Mouse (Mus musculus) midbrain, postnatal 0 days (tissue): ENCODE data around the gene Nos3. TPM values are rescaled to one million over a fixed set of nuclear protein-coding genes. Genes with fewer than 3 reads are reported as not detected.

Experiments used
- ATAC-seq: fragments of 200-750 bp; cut with Nextera tagmentation; 2 replicates; pipeline ENCODE4 v1.8.0; 2017; ENCODE audit warnings: moderate number of reproducible peaks, mild to moderate bottlenecking, moderate TSS enrichment, moderate library complexity; ENCODE audit not compliant: low FRiP score
- DNase-seq: peaks from one replicate; pipeline ENCODE4 v3.0.0-alpha.2; 2015; ENCODE audit warnings: low spot score
- H3K27ac ChIP-seq: fragments of 300-500 bp; sonication (generic); 2 replicates; pipeline ENCODE4 v1.5.1; 2014; ENCODE audit warnings: low read depth, mild to moderate bottlenecking, low read length, mixed read lengths
- H3K27me3 ChIP-seq: fragments of 300-500 bp; sonication (generic); 2 replicates; pipeline ENCODE4 v1.6.1; 2014; ENCODE audit warnings: low read length, control low read depth, mixed read lengths; ENCODE audit not compliant: insufficient read depth
- H3K36me3 ChIP-seq: fragments of 300-500 bp; sonication (generic); 2 replicates; pipeline ENCODE4 v1.6.1; 2014; ENCODE audit warnings: low read length, control low read depth, mixed read lengths; ENCODE audit not compliant: insufficient read depth
- H3K4me1 ChIP-seq: fragments of 300-500 bp; sonication (generic); 2 replicates; pipeline ENCODE4 v1.6.1; 2014; ENCODE audit warnings: mild to moderate bottlenecking, control low read depth, antibody characterized with exemption, low read length, mixed read lengths; ENCODE audit not compliant: insufficient read depth
- H3K4me2 ChIP-seq: fragments of 300-500 bp; sonication (generic); 2 replicates; pipeline ENCODE4 v1.6.1; 2014; ENCODE audit warnings: low read depth, mild to moderate bottlenecking, low read length, mixed read lengths; ENCODE audit not compliant: poor library complexity, severe bottlenecking
- H3K4me3 ChIP-seq: fragments of 300-500 bp; sonication (generic); 2 replicates; pipeline ENCODE4 v1.5.1; 2014; ENCODE audit warnings: low read depth, mild to moderate bottlenecking, low read length, moderate library complexity
- H3K9ac ChIP-seq: fragments of 300-500 bp; sonication (generic); replicated peaks from 2 replicates; pipeline ENCODE4 v1.6.1; 2014; ENCODE audit warnings: mild to moderate bottlenecking, low read length, moderate library complexity, mixed read lengths; ENCODE audit not compliant: poor library complexity, severe bottlenecking
- H3K9me3 ChIP-seq: fragments of 300-500 bp; sonication (generic); 2 replicates; pipeline ENCODE4 v1.6.1; 2016; ENCODE audit warnings: low read length, control low read depth
- CTCF ChIP-seq: IDR thresholded peaks from 2 replicates; pipeline ENCODE4 v1.5.1; 2016; ENCODE audit warnings: antibody characterized with exemption, mild to moderate bottlenecking
- WGBS: fragments of 180-500 bp; shearing (Covaris S2); extraction: QIAGEN DNeasy Blood & Tissue Kit; methylation state at CpG from one replicate; pipeline ENCODE4 v1.1.7; 2014; 5-methylcytosine and 5-hydroxymethylcytosine counted together
- polyA plus RNA-seq: library from polyadenylated mRNA; unstranded; fragments of >200 nt; fragmentation: Nextera tagmentation; extraction: Ambion mirVana; gene quantifications from 2 replicates; pipeline ENCODE4 v1.2.1, GENCODE M21; 2015
- total RNA-seq: library from RNA; depleted of rRNA; stranded (reverse); fragments of >200 nt; gene quantifications from 2 replicates; pipeline ENCODE4 v1.2.3, GENCODE M21; 2014

The Nos3 gene
- total and polyA plus RNA-seq, 2 experiments from 2014 or later = 7.0 to 14.2 TPM

- Histone ChIP-seq H3K36me3 (peaks cover 33% of the 10 kb centered on the region), H3K4me2 (no peak overlapping the region), H3K4me3 (no peak overlapping the region), H3K4me1 (peaks cover 9% of the 10 kb centered on the region; the same call in 1 of the 2 replicates), H3K27me3 (no peaks in the 10 kb centered on the region), H3K9me3 (no peaks in the 10 kb centered on the region), H3K9ac (no peak overlapping the region), H3K27ac (no peak overlapping the region)
- ATAC-seq (no peak), DNase-seq (no peak)
- TF ChIP-seq CTCF = no peak
- WGBS = 92% methylated on average over 15 of the region's 15 CpGs
Observed at GRCm38 (mm10) chr5:24326166-24326841, 38.3 kb upstream of the Nos3 start.

GRCm38 (mm10) chr5:24326842-24327417, 37.7 kb upstream of the Nos3 start:
- no peak overlapping the region for H3K27ac ChIP-seq
- H3K9me3 ChIP-seq = no peaks in the 10 kb centered on the region
- ATAC-seq (no peak), DNase-seq (peak; percentile 48)
- H3K9ac ChIP-seq = no peak overlapping the region
- TF ChIP-seq CTCF = no peak
- H3K27me3 ChIP-seq = no peaks in the 10 kb centered on the region
- WGBS = 78% methylated on average over 4 of the region's 4 CpGs
- H3K4me1 ChIP-seq = peaks cover 9% of the 10 kb centered on the region; the same call in 1 of the 2 replicates
- H3K4me2 ChIP-seq = no peak overlapping the region
- H3K4me3 ChIP-seq = no peak overlapping the region
- peaks cover 39% of the 10 kb centered on the region for H3K36me3 ChIP-seq

- peak overlapping the region; percentile 43 for H3K4me2 ChIP-seq
- peak overlapping the region; percentile 29; the same call in 1 of the 2 replicates for H3K9ac ChIP-seq
- 0 out of 2 replicates have a peak overlapping the region, but pooled peaks have one; percentile 3 for H3K27ac ChIP-seq
- ATAC-seq (no peak), DNase-seq (peak; percentile 40)
- 61% methylated on average over 6 of the region's 6 CpGs for WGBS
- no peaks in the 10 kb centered on the region for H3K27me3 ChIP-seq
- H3K36me3 ChIP-seq = peaks cover 52% of the 10 kb centered on the region
- no peaks in the 10 kb centered on the region for H3K9me3 ChIP-seq
- TF ChIP-seq CTCF = no peak
- H3K4me3 ChIP-seq = no peak overlapping the region
- H3K4me1 ChIP-seq = peaks cover 9% of the 10 kb centered on the region; the same call in 1 of the 2 replicates
Observed at GRCm38 (mm10) chr5:24328813-24329211, 35.8 kb upstream of the Nos3 start.

- peak; percentile 80 for ATAC-seq
- no peaks in the 10 kb centered on the region for H3K9me3 ChIP-seq
- H3K27me3 ChIP-seq = no peaks in the 10 kb centered on the region
- WGBS = 9% methylated on average over 26 of the region's 27 CpGs
- peak; percentile 78 for DNase-seq
- peak overlapping the region; percentile 3; the same call in 1 of the 2 replicates for H3K27ac ChIP-seq
- peak overlapping the region; percentile 29; the same call in 1 of the 2 replicates for H3K9ac ChIP-seq
- H3K36me3 ChIP-seq = peaks cover 46% of the 10 kb centered on the region
- H3K4me2 ChIP-seq = peak overlapping the region; percentile 43
- TF ChIP-seq CTCF = no peak
- peaks cover 9% of the 10 kb centered on the region; the same call in 1 of the 2 replicates for H3K4me1 ChIP-seq
- H3K4me3 ChIP-seq = no peak overlapping the region
Observed at GRCm38 (mm10) chr5:24329212-24329964, 35.2 kb upstream of the Nos3 start.

GRCm38 (mm10) chr5:24329965-24330298, 34.7 kb upstream of the Nos3 start:
- WGBS = 38% methylated on average over 5 of the region's 5 CpGs
- Histone ChIP-seq H3K27ac (peak overlapping the region; percentile 3; the same call in 1 of the 2 replicates), H3K4me1 (peaks cover 9% of the 10 kb centered on the region; the same call in 1 of the 2 replicates), H3K27me3 (no peaks in the 10 kb centered on the region), H3K9me3 (no peaks in the 10 kb centered on the region), H3K4me2 (peak overlapping the region; percentile 43), H3K36me3 (peaks cover 41% of the 10 kb centered on the region), H3K4me3 (no peak overlapping the region), H3K9ac (0 out of 2 replicates have a peak overlapping the region, but pooled peaks have one; percentile 29)
- peak; percentile 50 for DNase-seq
- no peak for TF ChIP-seq CTCF
- 0 out of 2 replicates have a peak, but pooled peaks have one; percentile 15 for ATAC-seq
